Mouse (Mus musculus) midbrain, embryonic 14.5 days (tissue): Measurements from ENCODE around the gene Pink1. TPM values are rescaled to one million over a fixed set of nuclear protein-coding genes. Genes with fewer than 3 reads are reported as not detected.
A peak's percentile ranks its signal among the peaks of the same experiment; 100 is the strongest.

Source experiments
- ATAC-seq: fragments of 200-750 bp; cut with Nextera tagmentation; 2 replicates; pipeline ENCODE4 v1.8.0; 2017; ENCODE audit warnings: moderate number of reproducible peaks, moderate library complexity; ENCODE audit not compliant: low FRiP score, low TSS enrichment
- DNase-seq: peaks from one replicate; pipeline ENCODE4 v3.0.0-alpha.2; 2015
- H3K27ac ChIP-seq: fragments of 300-500 bp; sonication (generic); replicated peaks from 2 replicates; pipeline ENCODE4 v1.5.1; 2014; ENCODE audit warnings: mild to moderate bottlenecking, low read depth, low read length, moderate library complexity
- H3K27me3 ChIP-seq: fragments of 300-500 bp; sonication (generic); 2 replicates; pipeline ENCODE4 v1.6.1; 2014; ENCODE audit warnings: low read length, control low read depth, mixed read lengths; ENCODE audit not compliant: control insufficient read depth, insufficient read depth
- H3K36me3 ChIP-seq: fragments of 300-500 bp; sonication (generic); 2 replicates; pipeline ENCODE4 v1.6.1; 2014; ENCODE audit warnings: low read length, control low read depth; ENCODE audit not compliant: control insufficient read depth, insufficient read depth
- H3K4me1 ChIP-seq: fragments of 300-500 bp; sonication (generic); 2 replicates; pipeline ENCODE4 v1.6.1; 2014; ENCODE audit warnings: mild to moderate bottlenecking, antibody characterized with exemption, low read length, control low read depth; ENCODE audit not compliant: control insufficient read depth, insufficient read depth
- H3K4me2 ChIP-seq: fragments of 300-500 bp; sonication (generic); 2 replicates; pipeline ENCODE4 v1.6.1; 2014; ENCODE audit warnings: mild to moderate bottlenecking, low read length, moderate library complexity
- H3K4me3 ChIP-seq: fragments of 300-500 bp; sonication (generic); replicated peaks from 2 replicates; pipeline ENCODE4 v1.5.1; 2014; ENCODE audit warnings: low read depth, low read length
- H3K9ac ChIP-seq: fragments of 300-500 bp; sonication (generic); replicated peaks from 2 replicates; pipeline ENCODE4 v1.6.1; 2014; ENCODE audit warnings: mild to moderate bottlenecking, low read length, moderate library complexity
- H3K9me3 ChIP-seq: fragments of 300-500 bp; sonication (generic); 2 replicates; pipeline ENCODE4 v1.6.1; 2016; ENCODE audit warnings: low read length, control low read depth, mixed read lengths; ENCODE audit not compliant: control insufficient read depth
- WGBS: fragments of 180-500 bp; shearing (Covaris S2); extraction: QIAGEN DNeasy Blood & Tissue Kit; methylation state at CpG from one replicate; pipeline ENCODE4 v1.1.7; 2014; 5-methylcytosine and 5-hydroxymethylcytosine counted together
- microRNA-seq: library from miRNA; unstranded; fragments of <30 nt; microRNA quantifications from one replicate; pipeline ENCODE4, GENCODE M21; 2016
- polyA plus RNA-seq: library from polyadenylated mRNA; unstranded; fragments of >200 nt; fragmentation: Nextera tagmentation; extraction: Ambion mirVana; gene quantifications from 2 replicates; pipeline ENCODE4 v1.2.1, GENCODE M21; 2014

Pink1 gene
- polyA plus RNA-seq, 1 experiment from 2014 or later, result 54.1 TPM

DNA sequence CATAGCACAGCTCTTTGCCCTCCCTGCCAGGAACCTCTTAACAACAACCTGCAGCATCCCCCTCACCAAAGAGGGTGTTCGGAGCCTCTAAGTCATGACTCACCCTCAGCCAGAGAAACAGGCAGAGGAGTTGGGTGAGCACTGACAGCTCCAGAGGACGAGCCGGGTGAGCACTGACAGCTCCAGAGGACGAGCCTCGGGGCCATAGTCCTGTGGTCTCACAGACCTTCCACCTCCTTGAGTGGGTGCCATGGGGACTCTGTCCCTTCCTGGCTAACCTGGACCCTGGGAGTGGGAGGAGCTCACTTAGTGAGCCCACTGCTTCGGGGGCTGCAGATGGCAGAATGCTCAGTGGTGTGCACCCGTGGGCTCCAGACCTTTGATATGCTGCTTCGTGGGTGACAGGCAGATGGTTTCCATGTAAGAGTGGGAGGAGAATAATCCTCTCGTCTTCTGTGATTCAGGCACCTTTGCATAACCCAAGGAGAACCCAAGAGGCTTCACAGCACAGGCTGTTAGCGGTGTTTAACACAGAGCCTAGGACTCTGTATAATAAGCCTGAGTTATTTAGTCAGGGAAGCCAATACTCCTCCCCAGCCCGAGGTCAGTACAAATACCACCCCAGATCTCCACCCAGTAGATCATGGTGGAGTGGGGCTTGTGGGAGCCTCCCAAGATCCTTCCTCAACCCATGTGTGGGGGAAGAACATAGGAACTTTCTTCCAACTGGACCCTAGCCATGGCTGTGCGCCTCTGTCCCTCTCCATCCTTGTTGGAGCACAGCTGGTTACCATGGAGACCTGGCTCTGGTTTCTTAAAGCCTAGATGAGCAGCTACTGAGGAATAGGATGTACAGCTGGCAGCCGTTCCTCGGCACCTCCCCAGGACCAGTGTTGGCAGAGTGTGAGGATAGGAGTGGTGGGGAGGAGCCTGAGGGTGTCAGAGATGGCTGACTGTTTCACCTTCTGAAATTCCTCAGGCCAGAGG lies 53.8 kb downstream of the Pink1 start:
- Histone ChIP-seq H3K27me3 (no peaks in the 10 kb centered on the region), H3K36me3 (no peaks in the 10 kb centered on the region), H3K4me1 (no peaks in the 10 kb centered on the region), H3K9me3 (no peaks in the 10 kb centered on the region), H3K27ac (no peak overlapping the region), H3K9ac (no peak overlapping the region; the same call in 1 of the 2 replicates), H3K4me3 (no peak overlapping the region), H3K4me2 (no peak overlapping the region)
- ATAC-seq (no peak), DNase-seq (peak; percentile 62)
- WGBS, result 63% methylated on average over 14 of the region's 14 CpGs

DNA sequence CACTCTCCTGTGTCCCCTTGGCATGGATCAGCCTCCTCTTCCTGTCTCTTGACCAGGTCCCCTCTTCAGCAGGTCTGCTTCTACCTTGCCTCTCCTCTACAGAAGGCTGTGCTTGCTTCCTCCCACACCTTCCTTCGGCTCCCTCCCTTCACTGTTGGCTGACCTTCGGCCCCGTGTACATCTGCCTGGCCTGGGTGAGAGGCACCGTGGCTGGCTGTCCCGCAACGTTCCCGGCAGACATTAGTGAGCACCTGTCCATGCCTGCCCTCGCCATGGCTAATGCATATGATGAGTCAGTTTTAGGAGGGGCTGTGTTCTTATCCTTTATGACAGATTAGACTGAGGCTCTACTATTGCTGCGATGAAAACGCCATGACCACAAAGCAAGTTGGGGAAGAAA lies 58.2 kb downstream of the Pink1 start:
- H3K4me1 ChIP-seq, result peaks cover under 1% of the 10 kb centered on the region
- H3K27ac ChIP-seq, result no peak overlapping the region
- no peak overlapping the region for H3K9ac ChIP-seq
- H3K27me3 ChIP-seq, result no peaks in the 10 kb centered on the region
- no peak overlapping the region for H3K4me2 ChIP-seq
- ATAC-seq, result no peak
- no peak for DNase-seq
- H3K4me3 ChIP-seq, result no peak overlapping the region
- 94% methylated on average over 10 of the region's 10 CpGs for WGBS
- no peaks in the 10 kb centered on the region for H3K9me3 ChIP-seq
- H3K36me3 ChIP-seq, result no peaks in the 10 kb centered on the region

Small RNA genes within 50 kb of the gene (microRNA-seq; reads per million reads assigned to microRNA genes)
- not detected for gene Gm27646
- 3.4 reads per million, percentile 21 among the genes with 10 or more reads in this experiment for gene Mir7019

Other genes starting within 250 kb of the Pink1 start
- gene Hp1bp3, start 110.0 kb downstream of the Pink1 start, polyA plus RNA-seq, result 257 and 278 TPM in 2 replicates
- 7.7 and 9.4 TPM in 2 replicates for gene Sh2d5, start 75.9 kb downstream of the Pink1 start, polyA plus RNA-seq
- 2.5 and 2.9 TPM in 2 replicates for gene Kif17, start 75.9 kb downstream of the Pink1 start, polyA plus RNA-seq
- 177 and 184 TPM in 2 replicates for gene Ddost, start 21.6 kb downstream of the Pink1 start, polyA plus RNA-seq
- 2.4 and 4.6 TPM in 2 replicates for gene Cda, start 41.7 kb upstream of the Pink1 start, polyA plus RNA-seq
- 5.4 and 6.7 TPM in 2 replicates for gene Fam43b, start 70.2 kb upstream of the Pink1 start, polyA plus RNA-seq
- 22.8 and 23.8 TPM in 2 replicates for gene Mul1, start 108.4 kb upstream of the Pink1 start, polyA plus RNA-seq
- gene Camk2n1, start 128.0 kb upstream of the Pink1 start, polyA plus RNA-seq, result 15.4 and 20.5 TPM in 2 replicates